Mouse (Mus musculus) intestine, postnatal 0 days (tissue): ENCODE measurements around the gene Rsph10b. TPM values are rescaled to one million over a fixed set of nuclear protein-coding genes. Genes with fewer than 3 reads are reported as not detected.

ENCODE experiments used
- ATAC-seq: fragments of 200-750 bp; cut with Nextera tagmentation; 2 replicates; pipeline ENCODE4 v1.8.0; 2017; ENCODE audit warnings: mild to moderate bottlenecking, moderate TSS enrichment, moderate library complexity
- H3K27ac ChIP-seq: fragments of 300-500 bp; sonication (generic); 2 replicates; pipeline ENCODE4 v1.5.1; 2014; ENCODE audit warnings: mild to moderate bottlenecking, low read depth, low read length, moderate library complexity
- H3K27me3 ChIP-seq: fragments of 300-500 bp; sonication (generic); replicated peaks from 2 replicates; pipeline ENCODE4 v1.6.1; 2014; ENCODE audit warnings: low read length, mixed read lengths; ENCODE audit not compliant: control insufficient read depth, insufficient read depth
- H3K36me3 ChIP-seq: fragments of 300-500 bp; sonication (generic); 2 replicates; pipeline ENCODE4 v1.6.1; 2014; ENCODE audit warnings: mild to moderate bottlenecking, moderate library complexity; ENCODE audit not compliant: control insufficient read depth, insufficient read depth
- H3K4me1 ChIP-seq: fragments of 300-500 bp; sonication (generic); replicated peaks from 2 replicates; pipeline ENCODE4 v1.6.1; 2014; ENCODE audit warnings: antibody characterized with exemption, low read length, mixed read lengths; ENCODE audit not compliant: control insufficient read depth, insufficient read depth
- H3K4me2 ChIP-seq: fragments of 300-500 bp; sonication (generic); replicated peaks from 2 replicates; pipeline ENCODE4 v1.6.1; 2014; ENCODE audit warnings: low read depth, mild to moderate bottlenecking, moderate library complexity
- H3K4me3 ChIP-seq: fragments of 300-500 bp; sonication (generic); 2 replicates; pipeline ENCODE4 v1.5.1; 2014; ENCODE audit warnings: low read depth, low read length
- H3K9ac ChIP-seq: fragments of 300-500 bp; sonication (generic); 2 replicates; pipeline ENCODE4 v1.6.1; 2014; ENCODE audit warnings: mild to moderate bottlenecking, low read depth, low read length
- H3K9me3 ChIP-seq: fragments of 300-500 bp; sonication (generic); 2 replicates; pipeline ENCODE4 v1.6.1; 2016; ENCODE audit warnings: mixed run types; ENCODE audit not compliant: control insufficient read depth
- CTCF ChIP-seq: sonication (generic); IDR thresholded peaks from 2 replicates; pipeline ENCODE4 v1.5.1; 2016; ENCODE audit warnings: low read depth, mild to moderate bottlenecking, control low read depth, antibody characterized with exemption, moderate library complexity
- WGBS: fragments of 180-500 bp; shearing (Covaris S2); extraction: QIAGEN DNeasy Blood & Tissue Kit; methylation state at CpG from one replicate; pipeline ENCODE4 v1.1.7; 2014; 5-methylcytosine and 5-hydroxymethylcytosine counted together
- polyA plus RNA-seq: library from polyadenylated mRNA; unstranded; fragments of >200 nt; fragmentation: Nextera tagmentation; extraction: Ambion mirVana; gene quantifications from 2 replicates; pipeline ENCODE4 v1.2.1, GENCODE M21; 2015

Rsph10b gene
- polyA plus RNA-seq, 1 experiment from 2014 or later = 1.5 TPM

DNA sequence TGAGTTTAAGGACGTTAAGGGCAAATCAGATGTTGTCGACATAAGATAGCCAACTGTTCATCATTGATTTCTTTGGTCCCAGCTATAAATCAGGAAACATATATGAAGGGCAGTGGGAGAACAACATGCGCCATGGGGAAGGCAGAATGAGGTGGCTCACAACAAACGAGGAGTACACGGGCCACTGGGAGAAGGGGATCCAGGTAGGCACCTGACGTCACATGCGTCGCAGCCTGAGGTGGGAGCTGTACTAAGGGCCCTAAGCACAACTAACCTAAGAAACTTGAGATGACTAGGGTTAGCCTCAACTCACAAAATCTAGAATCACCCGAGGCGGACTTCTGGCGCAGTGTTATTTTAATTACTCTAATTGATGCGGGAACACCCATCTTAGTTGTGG lies 15.5 kb downstream of the Rsph10b start:
- Histone ChIP-seq H3K4me2 (no peak overlapping the region), H3K9me3 (no peaks in the 10 kb centered on the region), H3K27ac (no peak overlapping the region), H3K4me3 (no peak overlapping the region), H3K36me3 (no peaks in the 10 kb centered on the region), H3K27me3 (no peaks in the 10 kb centered on the region), H3K9ac (no peak overlapping the region), H3K4me1 (no peaks in the 10 kb centered on the region)
- 90% methylated on average over 12 of the region's 12 CpGs for WGBS
- ATAC-seq = no peak
- no peak for TF ChIP-seq CTCF

DNA sequence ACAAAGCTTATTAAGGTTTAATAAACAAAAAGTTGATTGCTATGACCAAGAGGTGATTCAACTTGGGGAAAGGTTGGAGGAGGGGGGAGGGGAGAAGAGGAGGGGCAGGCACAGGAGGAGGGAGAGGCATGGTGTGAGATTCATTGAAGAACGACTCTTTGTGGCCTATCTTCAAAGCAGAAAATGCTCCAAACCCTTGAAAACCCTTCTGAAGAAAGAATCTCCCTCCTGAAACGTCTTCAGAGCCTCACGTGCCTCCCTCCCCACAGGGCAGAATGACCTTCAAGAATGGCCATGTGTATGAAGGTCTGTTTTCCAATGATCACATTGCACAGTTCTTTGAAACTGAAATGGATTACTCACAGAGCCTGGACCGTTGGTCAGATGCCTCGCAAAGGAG lies 17.2 kb downstream of the Rsph10b start:
- ATAC-seq = no peak
- H3K4me1 ChIP-seq = no peaks in the 10 kb centered on the region
- H3K27ac ChIP-seq = no peak overlapping the region
- WGBS = 56% methylated on average over 5 of the region's 5 CpGs
- H3K9ac ChIP-seq = no peak overlapping the region
- no peaks in the 10 kb centered on the region for H3K9me3 ChIP-seq
- no peak for TF ChIP-seq CTCF
- no peak overlapping the region for H3K4me3 ChIP-seq
- no peaks in the 10 kb centered on the region for H3K36me3 ChIP-seq
- no peaks in the 10 kb centered on the region for H3K27me3 ChIP-seq
- no peak overlapping the region for H3K4me2 ChIP-seq

DNA sequence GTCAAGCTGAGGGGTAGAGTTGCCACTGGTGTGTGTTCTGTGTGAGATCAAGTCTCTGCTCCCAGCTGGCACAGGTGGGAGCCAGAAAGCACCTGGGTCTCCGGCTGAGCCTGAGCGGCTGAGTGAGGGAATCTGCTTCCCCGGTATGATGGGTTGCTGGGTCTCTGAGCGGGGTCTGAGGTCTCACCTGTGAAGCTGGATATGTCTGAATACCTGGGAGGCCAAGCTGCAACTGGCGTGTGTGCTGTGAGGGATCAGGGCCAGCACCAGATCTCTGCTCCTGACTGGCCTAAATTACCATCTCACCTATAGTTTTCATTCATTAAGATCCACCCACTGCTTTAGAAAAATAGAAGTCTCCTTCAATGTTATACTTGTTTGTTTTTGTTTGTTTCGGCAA lies 24.3 kb downstream of the Rsph10b start:
- H3K27ac ChIP-seq = no peak overlapping the region
- no peaks in the 10 kb centered on the region for H3K4me1 ChIP-seq
- no peak for TF ChIP-seq CTCF
- no peaks in the 10 kb centered on the region for H3K27me3 ChIP-seq
- no peak for ATAC-seq
- H3K36me3 ChIP-seq = no peaks in the 10 kb centered on the region
- H3K9ac ChIP-seq = no peak overlapping the region
- 87% methylated on average over 6 of the region's 6 CpGs for WGBS
- H3K4me3 ChIP-seq = no peak overlapping the region
- no peaks in the 10 kb centered on the region for H3K9me3 ChIP-seq
- no peak overlapping the region for H3K4me2 ChIP-seq

DNA sequence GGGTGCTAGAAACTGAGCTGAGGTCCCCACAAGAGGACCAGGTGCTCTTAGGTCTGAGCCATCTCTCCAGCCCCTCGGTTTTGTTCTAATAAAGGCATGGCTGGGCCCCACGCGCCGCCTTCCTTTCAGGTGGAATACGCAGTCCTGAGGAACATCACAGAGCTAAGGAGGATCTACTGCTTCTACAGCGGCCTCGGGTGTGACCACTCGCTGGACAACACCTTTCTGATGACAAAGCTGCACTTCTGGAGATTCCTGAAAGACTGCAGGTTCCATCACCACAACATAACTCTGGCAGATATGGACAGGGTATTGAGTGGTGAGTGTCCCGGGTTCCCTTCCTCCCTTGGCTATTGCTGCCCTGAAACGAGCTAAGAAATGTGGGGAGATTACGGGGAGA lies 26.7 kb downstream of the Rsph10b start:
- Histone ChIP-seq H3K9ac (no peak overlapping the region), H3K4me2 (no peak overlapping the region), H3K4me1 (no peaks in the 10 kb centered on the region), H3K4me3 (no peak overlapping the region), H3K36me3 (no peaks in the 10 kb centered on the region), H3K27ac (no peak overlapping the region), H3K9me3 (no peaks in the 10 kb centered on the region), H3K27me3 (no peaks in the 10 kb centered on the region)
- WGBS = 93% methylated on average over 11 of the region's 11 CpGs
- no peak for TF ChIP-seq CTCF
- ATAC-seq = no peak

DNA sequence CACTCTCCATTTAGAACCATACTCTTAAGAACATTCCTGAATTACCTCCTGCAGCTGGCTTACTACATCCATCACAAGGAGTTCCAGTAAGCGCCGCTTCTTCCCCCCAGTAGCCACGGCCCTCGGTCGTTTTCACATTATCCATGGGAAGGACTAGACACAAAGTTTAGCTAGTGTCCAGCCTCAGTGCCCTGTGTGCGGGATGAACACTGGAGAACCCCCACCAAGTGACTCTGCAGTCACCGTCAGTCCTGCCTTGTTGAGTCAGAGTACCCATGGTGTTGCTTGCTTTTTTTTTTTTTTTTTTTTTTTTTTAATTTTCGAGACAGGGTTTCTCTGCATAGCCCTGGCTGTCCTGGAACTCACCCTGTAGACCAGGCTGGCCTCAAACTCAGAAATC lies 28.3 kb downstream of the Rsph10b start:
- Histone ChIP-seq H3K4me2 (no peak overlapping the region), H3K36me3 (no peaks in the 10 kb centered on the region), H3K4me1 (no peaks in the 10 kb centered on the region), H3K9ac (no peak overlapping the region), H3K4me3 (no peak overlapping the region), H3K27ac (no peak overlapping the region), H3K27me3 (no peaks in the 10 kb centered on the region), H3K9me3 (no peaks in the 10 kb centered on the region)
- 88% methylated on average over 8 of the region's 8 CpGs for WGBS
- no peak for ATAC-seq
- no peak for TF ChIP-seq CTCF

DNA sequence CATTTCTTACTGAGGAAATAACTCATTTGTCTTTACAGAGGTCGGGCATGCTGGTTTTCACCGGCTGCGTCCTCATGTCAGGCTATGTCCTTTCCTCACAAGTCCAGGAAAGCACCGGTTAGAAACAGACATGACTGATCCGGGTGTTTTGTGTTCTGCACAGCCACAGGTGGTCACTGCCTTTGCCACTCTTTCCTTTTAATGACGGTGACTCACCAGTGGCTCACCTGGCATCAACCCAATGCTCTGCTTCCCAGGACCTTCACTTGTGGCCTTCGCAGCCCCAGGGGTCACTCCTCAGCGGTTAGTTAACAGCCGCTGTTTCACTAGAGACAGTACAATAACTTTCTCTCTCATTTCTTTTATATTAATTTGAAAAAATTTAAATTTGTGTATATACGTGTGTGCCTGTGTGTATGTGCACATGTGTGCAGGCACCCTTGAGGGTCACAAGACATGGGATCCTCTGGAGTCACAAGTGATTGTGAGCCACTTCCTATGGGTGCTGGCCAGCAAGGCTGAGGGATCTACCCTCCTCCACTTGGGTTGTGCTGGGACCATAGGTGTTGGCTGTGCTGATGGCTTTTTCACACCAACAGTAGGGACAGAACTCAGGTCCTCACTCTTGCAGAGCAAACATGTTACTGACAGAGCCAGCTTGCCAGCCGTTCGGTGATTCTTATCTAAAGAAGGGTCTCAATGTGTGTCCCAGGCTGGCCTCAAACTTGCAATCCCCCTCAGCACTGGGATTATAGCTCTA lies 32.9 kb downstream of the Rsph10b start:
- H3K9me3 ChIP-seq = no peaks in the 10 kb centered on the region
- no peak overlapping the region for H3K27ac ChIP-seq
- no peak overlapping the region for H3K4me3 ChIP-seq
- ATAC-seq = no peak
- no peak overlapping the region for H3K4me2 ChIP-seq
- no peak overlapping the region for H3K9ac ChIP-seq
- no peak for TF ChIP-seq CTCF
- no peaks in the 10 kb centered on the region for H3K4me1 ChIP-seq
- 80% methylated on average over 12 of the region's 12 CpGs for WGBS
- no peaks in the 10 kb centered on the region for H3K36me3 ChIP-seq
- H3K27me3 ChIP-seq = no peaks in the 10 kb centered on the region
